Mouse (Mus musculus): Measurements from ENCODE around the gene Nkx2-3. TPM values are rescaled to one million over a fixed set of nuclear protein-coding genes. Genes with fewer than 3 reads are reported as not detected.

The Nkx2-3 gene
- polyA plus RNA-seq, 1 experiment from 2014 or later: not detected

- Histone ChIP-seq H3K36me3 (ENCODE audit: control insufficient read depth, insufficient read depth, low read length) (no peaks in the 10 kb centered on the region), H3K9me3 (ENCODE audit: control insufficient read depth, low read length) (no peaks in the 10 kb centered on the region), H3K4me3 (ENCODE audit: low read length) (no peak overlapping the region), H3K9ac (ENCODE audit: low read depth, low read length) (no peak overlapping the region), H3K4me2 (ENCODE audit: low read length) (peak overlapping the region; percentile 25), H3K27ac (ENCODE audit: low read depth, low read length) (no peak overlapping the region), H3K27me3 (replicated peaks; ENCODE audit: control insufficient read depth, insufficient read depth, low read length) (peaks cover 43% of the 10 kb centered on the region), H3K4me1 (ENCODE audit: control insufficient read depth, insufficient read depth, low read depth, low read length) (no peaks in the 10 kb centered on the region; the same call in 1 of the 2 replicates)
- no peak for ATAC-seq
- WGBS: 5% methylated on average over 13 of the region's 13 CpGs
These were observed 27.3 kb upstream of the Nkx2-3 start for GRCm38 (mm10) chr19:43584788-43585187.

- 78% methylated on average over 4 of the region's 4 CpGs for WGBS
- Histone ChIP-seq H3K27ac (ENCODE audit: low read depth, low read length) (no peak overlapping the region), H3K4me1 (ENCODE audit: control insufficient read depth, insufficient read depth, low read depth, low read length) (no peaks in the 10 kb centered on the region), H3K36me3 (ENCODE audit: control insufficient read depth, insufficient read depth, low read length) (no peaks in the 10 kb centered on the region), H3K9me3 (ENCODE audit: control insufficient read depth, low read length) (no peaks in the 10 kb centered on the region), H3K27me3 (replicated peaks; ENCODE audit: control insufficient read depth, insufficient read depth, low read length) (peaks cover 37% of the 10 kb centered on the region), H3K4me2 (ENCODE audit: low read length) (no peak overlapping the region), H3K4me3 (ENCODE audit: low read length) (no peak overlapping the region), H3K9ac (ENCODE audit: low read depth, low read length) (no peak overlapping the region)
- ATAC-seq: no peak
These were observed 20.1 kb upstream of the Nkx2-3 start for GRCm38 (mm10) chr19:43592026-43592425.

- no peaks in the 10 kb centered on the region for H3K36me3 ChIP-seq (ENCODE audit: control insufficient read depth, insufficient read depth, low read length)
- no peaks in the 10 kb centered on the region for H3K4me1 ChIP-seq (ENCODE audit: control insufficient read depth, insufficient read depth, low read depth, low read length)
- ATAC-seq: no peak
- 11% methylated on average over 5 of the region's 5 CpGs for WGBS
- H3K9me3 ChIP-seq (ENCODE audit: control insufficient read depth, low read length): no peaks in the 10 kb centered on the region
- H3K4me3 ChIP-seq (ENCODE audit: low read length): no peak overlapping the region
- H3K27me3 ChIP-seq (replicated peaks; ENCODE audit: control insufficient read depth, insufficient read depth, low read length): peaks cover 61% of the 10 kb centered on the region
- H3K9ac ChIP-seq (ENCODE audit: low read depth, low read length): no peak overlapping the region
- no peak overlapping the region for H3K4me2 ChIP-seq (ENCODE audit: low read length)
- no peak overlapping the region for H3K27ac ChIP-seq (ENCODE audit: low read depth, low read length)
These were observed 15.1 kb upstream of the Nkx2-3 start for GRCm38 (mm10) chr19:43596981-43597380.

- Histone ChIP-seq H3K4me3 (ENCODE audit: low read length) (no peak overlapping the region), H3K27ac (ENCODE audit: low read depth, low read length) (no peak overlapping the region), H3K4me2 (ENCODE audit: low read length) (no peak overlapping the region), H3K36me3 (ENCODE audit: control insufficient read depth, insufficient read depth, low read length) (no peaks in the 10 kb centered on the region), H3K9me3 (ENCODE audit: control insufficient read depth, low read length) (no peaks in the 10 kb centered on the region), H3K9ac (ENCODE audit: low read depth, low read length) (no peak overlapping the region), H3K4me1 (ENCODE audit: control insufficient read depth, insufficient read depth, low read depth, low read length) (no peaks in the 10 kb centered on the region), H3K27me3 (replicated peaks; ENCODE audit: control insufficient read depth, insufficient read depth, low read length) (peaks cover 71% of the 10 kb centered on the region)
- ATAC-seq: no peak
- 4% methylated on average over 18 of the region's 25 CpGs for WGBS
These were observed 13.1 kb upstream of the Nkx2-3 start for GRCm38 (mm10) chr19:43598741-43599660.

- H3K4me2 ChIP-seq (ENCODE audit: low read length): no peak overlapping the region
- WGBS: 1% methylated on average over 26 of the region's 27 CpGs
These were observed 12.2 kb upstream of the Nkx2-3 start for GRCm38 (mm10) chr19:43599776-43600544.

GRCm38 (mm10) chr19:43600545-43601331 lies 11.4 kb upstream of the Nkx2-3 start:
- Histone ChIP-seq H3K9me3 (ENCODE audit: control insufficient read depth, low read length) (no peaks in the 10 kb centered on the region), H3K4me2 (ENCODE audit: low read length) (no peak overlapping the region), H3K36me3 (ENCODE audit: control insufficient read depth, insufficient read depth, low read length) (no peaks in the 10 kb centered on the region), H3K27ac (ENCODE audit: low read depth, low read length) (no peak overlapping the region), H3K9ac (ENCODE audit: low read depth, low read length) (no peak overlapping the region), H3K27me3 (replicated peaks; ENCODE audit: control insufficient read depth, insufficient read depth, low read length) (peaks cover 77% of the 10 kb centered on the region), H3K4me1 (ENCODE audit: control insufficient read depth, insufficient read depth, low read depth, low read length) (no peaks in the 10 kb centered on the region), H3K4me3 (ENCODE audit: low read length) (no peak overlapping the region)
- no peak for ATAC-seq
- 2% methylated on average over 33 of the region's 33 CpGs for WGBS

More at GRCm38 (mm10) chr19:43599776-43600544, 12.2 kb upstream of the Nkx2-3 start:
- Histone ChIP-seq H3K27me3 (replicated peaks; ENCODE audit: control insufficient read depth, insufficient read depth, low read length) (peaks cover 76% of the 10 kb centered on the region), H3K4me3 (ENCODE audit: low read length) (no peak overlapping the region), H3K27ac (ENCODE audit: low read depth, low read length) (no peak overlapping the region), H3K36me3 (ENCODE audit: control insufficient read depth, insufficient read depth, low read length) (no peaks in the 10 kb centered on the region), H3K9me3 (ENCODE audit: control insufficient read depth, low read length) (no peaks in the 10 kb centered on the region), H3K4me1 (ENCODE audit: control insufficient read depth, insufficient read depth, low read depth, low read length) (no peaks in the 10 kb centered on the region), H3K9ac (ENCODE audit: low read depth, low read length) (no peak overlapping the region)
- no peak for ATAC-seq

GRCm38 (mm10) chr19:43601440-43601839 lies 10.7 kb upstream of the Nkx2-3 start:
- 2% methylated on average over 27 of the region's 27 CpGs for WGBS
- ATAC-seq: no peak

GRCm38 (mm10) chr19:43601996-43602590 lies 10.0 kb upstream of the Nkx2-3 start:
- WGBS: under 1% methylated on average over 12 of the region's 12 CpGs
- H3K9me3 ChIP-seq (ENCODE audit: control insufficient read depth, low read length): no peaks in the 10 kb centered on the region
- ATAC-seq: no peak
- no peak overlapping the region for H3K4me3 ChIP-seq (ENCODE audit: low read length)
- no peaks in the 10 kb centered on the region for H3K4me1 ChIP-seq (ENCODE audit: control insufficient read depth, insufficient read depth, low read depth, low read length)
- H3K27me3 ChIP-seq (replicated peaks; ENCODE audit: control insufficient read depth, insufficient read depth, low read length): peaks cover 78% of the 10 kb centered on the region
- H3K27ac ChIP-seq (ENCODE audit: low read depth, low read length): no peak overlapping the region
- no peak overlapping the region for H3K9ac ChIP-seq (ENCODE audit: low read depth, low read length)
- H3K4me2 ChIP-seq (ENCODE audit: low read length): no peak overlapping the region
- H3K36me3 ChIP-seq (ENCODE audit: control insufficient read depth, insufficient read depth, low read length): no peaks in the 10 kb centered on the region

More at GRCm38 (mm10) chr19:43601440-43601839, 10.7 kb upstream of the Nkx2-3 start:
- no peaks in the 10 kb centered on the region for H3K36me3 ChIP-seq (ENCODE audit: control insufficient read depth, insufficient read depth, low read length)
- no peaks in the 10 kb centered on the region for H3K4me1 ChIP-seq (ENCODE audit: control insufficient read depth, insufficient read depth, low read depth, low read length)
- H3K9me3 ChIP-seq (ENCODE audit: control insufficient read depth, low read length): no peaks in the 10 kb centered on the region
- no peak overlapping the region for H3K4me2 ChIP-seq (ENCODE audit: low read length)
- peaks cover 78% of the 10 kb centered on the region for H3K27me3 ChIP-seq (replicated peaks; ENCODE audit: control insufficient read depth, insufficient read depth, low read length)
- H3K27ac ChIP-seq (ENCODE audit: low read depth, low read length): no peak overlapping the region
- H3K4me3 ChIP-seq (ENCODE audit: low read length): no peak overlapping the region
- no peak overlapping the region for H3K9ac ChIP-seq (ENCODE audit: low read depth, low read length)
